Mouse (Mus musculus) layer of hippocampus, adult 2 months (tissue): ENCODE measurements around the gene Majin. TPM values are rescaled to one million over a fixed set of nuclear protein-coding genes. Genes with fewer than 3 reads are reported as not detected.

Source experiments
- DNase-seq, 2 experiments: peaks; one replicate each; pipeline ENCODE4 v3.0.0; 2022; ENCODE audit warnings: low spot score in 2 of 2
- H3K27ac ChIP-seq: fragments of 200-600 bp; 2 replicates; pipeline ENCODE4 v1.8.1; 2022
- H3K4me3 ChIP-seq: fragments of 200-600 bp; 2 replicates; pipeline ENCODE4 v1.8.1; 2022; ENCODE audit warnings: mild to moderate bottlenecking
- CTCF ChIP-seq: fragments of 200-600 bp; conservative IDR thresholded peaks from 2 replicates; pipeline ENCODE4 v1.8.1; 2022; ENCODE audit warnings: antibody characterized with exemption, mild to moderate bottlenecking, moderate library complexity
- total RNA-seq, 2 experiments: library from RNA; stranded (reverse); gene quantifications; 2 replicates each; pipeline ENCODE4 v1.2.3; 2021

Gene Majin
- total RNA-seq, 2 experiments from 2014 or later: not detected

- Histone ChIP-seq H3K4me3 (no peak overlapping the region), H3K27ac (no peak overlapping the region)
- peak; percentile 60 for TF ChIP-seq CTCF
- no peak for DNase-seq
Observed at GRCm38 (mm10) chr19:6260946-6261345, 76.8 kb downstream of the Majin start.

- no peak for DNase-seq
- no peak for TF ChIP-seq CTCF
- Histone ChIP-seq H3K27ac (no peak overlapping the region), H3K4me3 (no peak overlapping the region)
Observed at GRCm38 (mm10) chr19:6261379-6261778, 77.2 kb downstream of the Majin start.

GRCm38 (mm10) chr19:6262222-6262621, 78.0 kb downstream of the Majin start:
- no peak overlapping the region for H3K27ac ChIP-seq
- no peak overlapping the region for H3K4me3 ChIP-seq
- TF ChIP-seq CTCF: peak; percentile 96
- peak; percentile 44 to 82 for DNase-seq

GRCm38 (mm10) chr19:6262839-6263433, 78.7 kb downstream of the Majin start:
- DNase-seq: no peak
- no peak for TF ChIP-seq CTCF
- Histone ChIP-seq H3K27ac (no peak overlapping the region), H3K4me3 (no peak overlapping the region)

GRCm38 (mm10) chr19:6264200-6264599, 80.0 kb downstream of the Majin start:
- no peak overlapping the region for H3K4me3 ChIP-seq
- DNase-seq: no peak
- H3K27ac ChIP-seq: peak overlapping the region; percentile 32; the same call in 1 of the 2 replicates
- TF ChIP-seq CTCF: no peak

- no peak for DNase-seq
- Histone ChIP-seq H3K27ac (no peak overlapping the region), H3K4me3 (no peak overlapping the region)
- TF ChIP-seq CTCF: no peak
Observed at GRCm38 (mm10) chr19:6264945-6265344, 80.8 kb downstream of the Majin start.

- Histone ChIP-seq H3K4me3 (no peak overlapping the region), H3K27ac (no peak overlapping the region)
- peak; percentile 58 for TF ChIP-seq CTCF
- DNase-seq: no peak
Observed at GRCm38 (mm10) chr19:6265727-6266182, 81.6 kb downstream of the Majin start.

- no peak for DNase-seq
- Histone ChIP-seq H3K27ac (no peak overlapping the region), H3K4me3 (no peak overlapping the region)
- no peak for TF ChIP-seq CTCF
Observed at GRCm38 (mm10) chr19:6267306-6268169, 83.3 kb downstream of the Majin start.

GRCm38 (mm10) chr19:6268170-6268528, 84.0 kb downstream of the Majin start:
- TF ChIP-seq CTCF: peak; percentile 97

GRCm38 (mm10) chr19:6268670-6269132, 84.5 kb downstream of the Majin start:
- H3K27ac ChIP-seq: no peak overlapping the region
- DNase-seq: no peak
- H3K4me3 ChIP-seq: no peak overlapping the region
- no peak for TF ChIP-seq CTCF

More at GRCm38 (mm10) chr19:6268170-6268528, 84.0 kb downstream of the Majin start:
- peak; percentile 80 to 88 for DNase-seq
- H3K27ac ChIP-seq: no peak overlapping the region
- no peak overlapping the region for H3K4me3 ChIP-seq

- H3K4me3 ChIP-seq: no peak overlapping the region
- H3K27ac ChIP-seq: no peak overlapping the region
- TF ChIP-seq CTCF: no peak
- no peak for DNase-seq
Observed at GRCm38 (mm10) chr19:6269798-6270475, 85.7 kb downstream of the Majin start.

- Histone ChIP-seq H3K27ac (no peak overlapping the region), H3K4me3 (no peak overlapping the region)
- DNase-seq: no peak
- TF ChIP-seq CTCF: no peak
Observed at GRCm38 (mm10) chr19:6270661-6271060, 86.5 kb downstream of the Majin start.

GRCm38 (mm10) chr19:6271206-6271605, 87.0 kb downstream of the Majin start:
- Histone ChIP-seq H3K27ac (no peak overlapping the region), H3K4me3 (no peak overlapping the region)
- DNase-seq: no peak
- no peak for TF ChIP-seq CTCF
